Mouse (Mus musculus): ENCODE data around the gene Lyz2. TPM values are rescaled to one million over a fixed set of nuclear protein-coding genes. Genes with fewer than 3 reads are reported as not detected.

Gene Lyz2
- total and polyA plus RNA-seq, 3 experiments, result 0.14 to 6.9 TPM; not detected in 1

GRCm38 (mm10) chr10:117259870-117260269 lies 22.3 kb downstream of the Lyz2 start:
- Histone ChIP-seq H3K27me3 (ENCODE audit: insufficient read depth, low read length) (no peaks in the 10 kb centered on the region), H3K36me3 (replicated peaks) (no peaks in the 10 kb centered on the region), H3K9me3 (replicated peaks) (peaks cover 2% of the 10 kb centered on the region; the same call in 1 of the 2 replicates), H3K4me3 (ENCODE audit: low read depth, low read length) (no peak overlapping the region), H3K4me1 (ENCODE audit: insufficient read depth, low read depth, low read length) (no peaks in the 10 kb centered on the region)
- ATAC-seq (ENCODE audit: extremely low read depth, insufficient number of reproducible peaks, low FRiP score, poor library complexity, severe bottlenecking) (no peak), DNase-seq (ENCODE audit: low spot score) (no peak)
- TF ChIP-seq CTCF (IDR thresholded peaks at IDR 0.05; ENCODE audit: low read depth, low read length) (no peak), TAL1 (conservative IDR thresholded peaks at IDR 0.05; ENCODE audit: low read depth, low read length) (no peak), POLR2AphosphoS5 (IDR thresholded peaks at IDR 0.05; ENCODE audit: insufficient replicate concordance, low read depth, low read length) (no peak), GATA2 (IDR thresholded peaks at IDR 0.05; ENCODE audit: borderline replicate concordance, low read depth, low read length) (no peak), GATA1 (IDR thresholded peaks at IDR 0.05; ENCODE audit: borderline replicate concordance, low read length) (no peak)

GRCm38 (mm10) chr10:117238603-117239002 lies 43.5 kb downstream of the Lyz2 start, which contains the start of gene 9530003J23Rik:
9530003J23Rik (minus strand) TSS chr10:117238703.
- Histone ChIP-seq H3K4me3 (ENCODE audit: low read depth, low read length) (no peak within 1 kb of the TSS), H3K4me1 (ENCODE audit: insufficient read depth, low read depth, low read length) (no peaks in the 10 kb centered on the region), H3K27me3 (ENCODE audit: insufficient read depth, low read length) (peaks cover 3% of the 10 kb centered on the region; the same call in 1 of the 2 replicates), H3K36me3 (replicated peaks) (no peaks in the 10 kb centered on the region), H3K9me3 (replicated peaks) (no peaks in the 10 kb centered on the region)
- TF ChIP-seq POLR2AphosphoS5 (IDR thresholded peaks at IDR 0.05; ENCODE audit: insufficient replicate concordance, low read depth, low read length) (no peak), TAL1 (conservative IDR thresholded peaks at IDR 0.05; ENCODE audit: low read depth, low read length) (no peak), GATA1 (IDR thresholded peaks at IDR 0.05; ENCODE audit: borderline replicate concordance, low read length) (no peak), CTCF (IDR thresholded peaks at IDR 0.05; ENCODE audit: low read depth, low read length) (no peak), GATA2 (IDR thresholded peaks at IDR 0.05; ENCODE audit: borderline replicate concordance, low read depth, low read length) (no peak)
- no peak for DNase-seq (ENCODE audit: low spot score)
- no peak for ATAC-seq (ENCODE audit: extremely low read depth, insufficient number of reproducible peaks, low FRiP score, poor library complexity, severe bottlenecking)

- no peak for DNase-seq (ENCODE audit: low spot score)
- Histone ChIP-seq H3K36me3 (replicated peaks) (no peaks in the 10 kb centered on the region), H3K27me3 (ENCODE audit: insufficient read depth, low read length) (peaks cover 9% of the 10 kb centered on the region), H3K9me3 (replicated peaks) (no peaks in the 10 kb centered on the region), H3K4me1 (ENCODE audit: insufficient read depth, low read depth, low read length) (no peaks in the 10 kb centered on the region), H3K4me3 (ENCODE audit: low read depth, low read length) (no peak overlapping the region)
- no peak for ATAC-seq (ENCODE audit: extremely low read depth, insufficient number of reproducible peaks, low FRiP score, poor library complexity, severe bottlenecking)
- no peak for TF ChIP-seq POLR2AphosphoS5 (IDR thresholded peaks at IDR 0.05; ENCODE audit: insufficient replicate concordance, low read depth, low read length)
- no peak for TF ChIP-seq GATA2 (IDR thresholded peaks at IDR 0.05; ENCODE audit: borderline replicate concordance, low read depth, low read length)
- no peak for TF ChIP-seq GATA1 (IDR thresholded peaks at IDR 0.05; ENCODE audit: borderline replicate concordance, low read length)
- no peak for TF ChIP-seq CTCF (IDR thresholded peaks at IDR 0.05; ENCODE audit: low read depth, low read length)
- TF ChIP-seq TAL1 (conservative IDR thresholded peaks at IDR 0.05; ENCODE audit: low read depth, low read length), result no peak
These were observed 46.3 kb downstream of the Lyz2 start for GRCm38 (mm10) chr10:117235866-117236265.

GRCm38 (mm10) chr10:117234825-117235224 lies 47.3 kb downstream of the Lyz2 start:
- no peak overlapping the region for H3K4me3 ChIP-seq (ENCODE audit: low read depth, low read length)
- DNase-seq (ENCODE audit: low spot score) (no peak), ATAC-seq (ENCODE audit: extremely low read depth, insufficient number of reproducible peaks, low FRiP score, poor library complexity, severe bottlenecking) (no peak)
- H3K27me3 ChIP-seq (ENCODE audit: insufficient read depth, low read length), result peaks cover 16% of the 10 kb centered on the region
- H3K36me3 ChIP-seq (replicated peaks), result no peaks in the 10 kb centered on the region
- H3K4me1 ChIP-seq (ENCODE audit: insufficient read depth, low read depth, low read length), result no peaks in the 10 kb centered on the region
- TF ChIP-seq GATA1 (IDR thresholded peaks at IDR 0.05; ENCODE audit: borderline replicate concordance, low read length) (no peak), GATA2 (IDR thresholded peaks at IDR 0.05; ENCODE audit: borderline replicate concordance, low read depth, low read length) (no peak), POLR2AphosphoS5 (IDR thresholded peaks at IDR 0.05; ENCODE audit: insufficient replicate concordance, low read depth, low read length) (no peak), CTCF (IDR thresholded peaks at IDR 0.05; ENCODE audit: low read depth, low read length) (no peak), TAL1 (conservative IDR thresholded peaks at IDR 0.05; ENCODE audit: low read depth, low read length) (no peak)
- no peaks in the 10 kb centered on the region for H3K9me3 ChIP-seq (replicated peaks)

GRCm38 (mm10) chr10:117229826-117230225 lies 52.3 kb downstream of the Lyz2 start:
- Histone ChIP-seq H3K4me3 (ENCODE audit: low read depth, low read length) (no peak overlapping the region), H3K9me3 (replicated peaks) (no peaks in the 10 kb centered on the region), H3K27me3 (ENCODE audit: insufficient read depth, low read length) (peaks cover 21% of the 10 kb centered on the region), H3K4me1 (ENCODE audit: insufficient read depth, low read depth, low read length) (peaks cover 6% of the 10 kb centered on the region), H3K36me3 (replicated peaks) (no peaks in the 10 kb centered on the region)
- no peak for TF ChIP-seq TAL1 (conservative IDR thresholded peaks at IDR 0.05; ENCODE audit: low read depth, low read length)
- TF ChIP-seq POLR2AphosphoS5 (IDR thresholded peaks at IDR 0.05; ENCODE audit: insufficient replicate concordance, low read depth, low read length), result no peak
- TF ChIP-seq GATA2 (IDR thresholded peaks at IDR 0.05; ENCODE audit: borderline replicate concordance, low read depth, low read length), result no peak
- TF ChIP-seq GATA1 (IDR thresholded peaks at IDR 0.05; ENCODE audit: borderline replicate concordance, low read length), result no peak
- TF ChIP-seq CTCF (IDR thresholded peaks at IDR 0.05; ENCODE audit: low read depth, low read length), result no peak
- DNase-seq (ENCODE audit: low spot score) (no peak), ATAC-seq (ENCODE audit: extremely low read depth, insufficient number of reproducible peaks, low FRiP score, poor library complexity, severe bottlenecking) (no peak)

Other genes with a start within 250 kb of the Lyz2 start
- gene Lrrc10, start 237.0 kb downstream of the Lyz2 start, total RNA-seq (2014; fragmentation: Nextera tagmentation), result not detected in 2 replicates
- 0.06 TPM in 1 of 2 replicates, not detected in the other for gene Lrrc10, start 237.0 kb downstream of the Lyz2 start, total RNA-seq (2017)
- 0.04 and 0.13 TPM in 2 replicates for gene Lrrc10, start 237.0 kb downstream of the Lyz2 start, polyA plus RNA-seq (2012)
- 535 and 554 TPM in 2 replicates for gene Cct2, start 218.5 kb downstream of the Lyz2 start, total RNA-seq (2014; fragmentation: Nextera tagmentation)
- gene Cct2, start 218.5 kb downstream of the Lyz2 start, total RNA-seq (2017), result 620 and 644 TPM in 2 replicates
- 38.5 and 38.6 TPM in 2 replicates for gene Cct2, start 218.5 kb downstream of the Lyz2 start, polyA plus RNA-seq (2012)
- gene Frs2, start 133.8 kb downstream of the Lyz2 start, total RNA-seq (2014; fragmentation: Nextera tagmentation), result 105 and 107 TPM in 2 replicates
- 15.9 and 19.6 TPM in 2 replicates for gene Frs2, start 133.8 kb downstream of the Lyz2 start, total RNA-seq (2017)
- gene Frs2, start 133.8 kb downstream of the Lyz2 start, polyA plus RNA-seq (2012), result 12.8 and 16.6 TPM in 2 replicates
- gene Yeats4, start 57.8 kb downstream of the Lyz2 start, total RNA-seq (2014; fragmentation: Nextera tagmentation), result 34.2 and 35.2 TPM in 2 replicates
- gene Yeats4, start 57.8 kb downstream of the Lyz2 start, total RNA-seq (2017), result 72.3 and 83.9 TPM in 2 replicates
- 75.8 and 92.3 TPM in 2 replicates for gene Yeats4, start 57.8 kb downstream of the Lyz2 start, polyA plus RNA-seq (2012)
- gene 9530003J23Rik, start 43.6 kb downstream of the Lyz2 start, total RNA-seq (2014; fragmentation: Nextera tagmentation), result not detected in 2 replicates
- gene 9530003J23Rik, start 43.6 kb downstream of the Lyz2 start, total RNA-seq (2017), result 0.12 and 0.16 TPM in 2 replicates
- not detected in 2 replicates for gene 9530003J23Rik, start 43.6 kb downstream of the Lyz2 start, polyA plus RNA-seq (2012)
- gene Lyz1, start 10.5 kb upstream of the Lyz2 start, total RNA-seq (2014; fragmentation: Nextera tagmentation), result not detected in 2 replicates
- gene Lyz1, start 10.5 kb upstream of the Lyz2 start, total RNA-seq (2017), result 0.11 TPM in 1 of 2 replicates, not detected in the other
- gene Lyz1, start 10.5 kb upstream of the Lyz2 start, polyA plus RNA-seq (2012), result not detected in 2 replicates
- gene Cpsf6, start 97.7 kb upstream of the Lyz2 start, total RNA-seq (2014; fragmentation: Nextera tagmentation), result 232 and 244 TPM in 2 replicates
- gene Cpsf6, start 97.7 kb upstream of the Lyz2 start, total RNA-seq (2017), result 142 and 177 TPM in 2 replicates
- gene Cpsf6, start 97.7 kb upstream of the Lyz2 start, polyA plus RNA-seq (2012), result 285 and 393 TPM in 2 replicates

Data from G1E (cell line).